Mouse (Mus musculus) regulatory T cell (primary cell): ENCODE measurements around the gene Ap3s2.

Experiments used
- in situ Hi-C: fragments of 300-600 bp; cut with MboI, MseI; formaldehyde crosslinking; loops from one replicate; pipeline ENCODE4 v1.15.1; 2025; ENCODE audit warnings: high pct_unique_total_duplicates

The Ap3s2 gene

GRCm38 (mm10) chr7:79890436-79891221, 29.8 kb downstream of the Ap3s2 start:
- in situ Hi-C loops = no loop called here

- in situ Hi-C loops = no loop called here
Observed at GRCm38 (mm10) chr7:79888603-79889002, 31.8 kb downstream of the Ap3s2 start.

GRCm38 (mm10) chr7:79883613-79884334, 36.7 kb downstream of the Ap3s2 start:
- in situ Hi-C loops = no loop called here

- in situ Hi-C loops = no loop called here
Observed at GRCm38 (mm10) chr7:79881901-79882300, 38.5 kb downstream of the Ap3s2 start.

- in situ Hi-C loops = no loop called here
Observed at GRCm38 (mm10) chr7:79880998-79881397, 39.5 kb downstream of the Ap3s2 start.

GRCm38 (mm10) chr7:79880033-79880432, 40.4 kb downstream of the Ap3s2 start:
- in situ Hi-C loops = no loop called here

GRCm38 (mm10) chr7:79878455-79879025, 41.9 kb downstream of the Ap3s2 start:
- in situ Hi-C loops = no loop called here

DNA sequence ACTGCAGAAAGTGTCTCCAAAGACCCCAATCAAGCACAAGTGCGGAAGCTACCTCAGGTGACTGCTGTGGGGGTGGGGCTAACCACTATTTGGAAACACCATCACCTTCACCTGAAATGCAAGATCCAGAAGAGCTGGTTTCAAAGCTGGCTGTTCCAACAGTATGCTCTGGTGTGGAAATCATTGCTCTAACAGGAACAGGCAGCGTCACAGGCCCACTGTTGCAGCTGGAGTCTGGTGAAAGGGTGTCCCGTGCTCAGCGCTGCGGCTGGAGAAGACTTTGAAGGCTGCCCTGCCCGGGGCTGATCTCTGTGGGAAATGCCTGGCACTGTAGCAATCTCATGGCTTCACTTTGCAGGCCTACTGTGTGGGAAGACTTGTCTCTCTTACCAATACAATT, 47.0 kb downstream of the Ap3s2 start:
- in situ Hi-C loops = no loop called here

DNA sequence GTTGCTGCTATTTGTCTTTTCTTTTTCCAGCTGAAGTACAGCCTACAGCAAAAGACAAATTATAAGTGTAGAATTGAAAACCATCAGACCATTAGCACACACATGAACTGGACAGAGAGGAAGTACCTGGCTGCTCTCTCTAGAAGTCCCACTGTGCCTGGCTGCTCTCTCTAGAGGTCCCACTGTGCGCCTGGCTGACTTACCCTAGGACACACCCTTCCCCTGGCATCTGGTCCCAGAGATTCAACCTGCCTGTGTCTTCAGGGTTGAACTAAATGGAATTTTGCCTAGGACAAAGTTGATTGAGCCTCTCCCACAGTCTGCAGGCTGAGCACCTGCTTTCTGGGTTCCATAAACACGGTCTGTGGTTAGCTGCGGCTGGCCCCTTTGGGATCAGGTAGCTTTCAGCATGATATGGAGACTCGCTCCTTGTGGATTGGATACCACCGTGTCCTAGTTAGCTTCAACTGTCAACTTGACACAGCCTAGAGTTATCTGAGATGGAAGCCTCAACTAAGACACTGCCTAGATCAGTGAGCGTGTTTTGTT, 48.6 kb downstream of the Ap3s2 start:
- in situ Hi-C loops = no loop called here

DNA sequence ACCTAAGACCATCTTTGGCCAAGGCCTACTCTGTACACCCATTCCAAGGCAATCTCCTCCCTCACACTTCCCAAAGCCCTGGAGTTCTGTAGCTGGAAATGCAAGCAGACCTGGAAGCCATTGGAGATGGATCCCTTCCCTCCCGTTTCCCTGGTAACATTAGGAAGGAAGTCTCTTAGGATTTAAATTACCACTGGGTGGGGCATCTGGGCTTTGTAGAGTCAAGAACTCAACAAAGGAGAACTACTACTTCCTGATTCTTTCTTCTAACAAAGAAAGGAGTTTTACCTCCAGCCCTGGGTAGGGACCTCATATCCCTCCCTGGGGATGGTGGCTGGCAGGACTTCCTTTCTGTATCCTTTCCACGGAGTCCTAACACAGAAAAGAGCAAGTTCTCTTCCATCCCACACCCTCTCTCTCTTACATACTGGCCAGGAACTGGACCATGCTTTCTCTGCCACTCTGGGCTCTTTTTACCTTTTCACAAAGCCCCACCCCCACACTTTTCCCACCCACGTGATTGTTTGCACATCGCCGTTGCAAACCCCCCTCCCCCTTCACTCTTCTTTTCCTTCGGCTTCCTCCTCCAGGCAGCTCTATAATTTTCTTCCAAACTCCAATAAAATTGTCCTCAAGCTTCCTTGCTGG, 51.3 kb downstream of the Ap3s2 start:
- in situ Hi-C loops = no loop called here

DNA sequence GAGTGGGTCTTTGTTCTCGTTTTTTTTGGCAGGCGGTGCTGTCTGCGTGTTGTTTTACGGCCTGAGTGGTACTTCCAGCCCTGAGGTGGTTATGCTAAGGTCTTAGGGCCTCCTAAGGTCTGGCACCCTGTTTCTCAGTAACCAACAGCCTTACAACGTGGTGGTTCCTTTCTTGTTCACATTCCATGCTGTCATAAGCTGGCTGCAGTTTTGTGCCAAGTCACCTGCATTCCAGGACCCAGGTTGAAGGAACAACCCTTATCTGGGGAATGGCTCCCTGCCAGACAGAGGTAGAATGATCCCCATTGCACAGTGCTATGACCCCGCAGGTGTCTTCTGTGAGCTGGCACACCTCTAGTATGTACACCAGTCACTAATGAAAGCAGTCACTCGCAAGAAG, 52.0 kb downstream of the Ap3s2 start:
- in situ Hi-C loops = no loop called here

DNA sequence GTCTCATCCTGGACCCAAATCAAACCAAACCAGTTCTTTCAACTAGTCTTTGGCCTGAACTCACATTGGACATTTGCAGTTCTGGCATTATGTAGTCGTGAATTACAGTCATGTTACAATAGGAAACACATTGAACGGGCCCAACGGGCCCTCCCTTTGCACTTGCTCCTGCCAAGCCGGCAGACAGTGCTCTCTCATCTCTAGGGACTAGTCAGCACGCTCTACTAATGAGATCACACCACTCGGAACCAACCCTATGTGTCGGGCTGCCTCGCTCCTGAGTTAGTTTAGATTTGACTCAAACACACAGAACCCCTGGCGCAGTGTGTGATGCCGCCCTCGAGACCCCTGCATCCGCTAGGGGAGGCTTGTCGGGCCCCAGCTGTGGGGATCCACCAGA, 52.6 kb downstream of the Ap3s2 start:
- in situ Hi-C loops = no loop called here

- in situ Hi-C loops = no loop called here
Observed at GRCm38 (mm10) chr7:79866294-79867000, 54.0 kb downstream of the Ap3s2 start.

GRCm38 (mm10) chr7:79861794-79862193, 58.7 kb downstream of the Ap3s2 start:
- in situ Hi-C loops = no loop called here

GRCm38 (mm10) chr7:79860811-79861210, 59.6 kb downstream of the Ap3s2 start, which contains the start of gene Anpep:
Gene Anpep (minus strand): TSS chr7:79861059.
- in situ Hi-C loops = no loop called here

DNA sequence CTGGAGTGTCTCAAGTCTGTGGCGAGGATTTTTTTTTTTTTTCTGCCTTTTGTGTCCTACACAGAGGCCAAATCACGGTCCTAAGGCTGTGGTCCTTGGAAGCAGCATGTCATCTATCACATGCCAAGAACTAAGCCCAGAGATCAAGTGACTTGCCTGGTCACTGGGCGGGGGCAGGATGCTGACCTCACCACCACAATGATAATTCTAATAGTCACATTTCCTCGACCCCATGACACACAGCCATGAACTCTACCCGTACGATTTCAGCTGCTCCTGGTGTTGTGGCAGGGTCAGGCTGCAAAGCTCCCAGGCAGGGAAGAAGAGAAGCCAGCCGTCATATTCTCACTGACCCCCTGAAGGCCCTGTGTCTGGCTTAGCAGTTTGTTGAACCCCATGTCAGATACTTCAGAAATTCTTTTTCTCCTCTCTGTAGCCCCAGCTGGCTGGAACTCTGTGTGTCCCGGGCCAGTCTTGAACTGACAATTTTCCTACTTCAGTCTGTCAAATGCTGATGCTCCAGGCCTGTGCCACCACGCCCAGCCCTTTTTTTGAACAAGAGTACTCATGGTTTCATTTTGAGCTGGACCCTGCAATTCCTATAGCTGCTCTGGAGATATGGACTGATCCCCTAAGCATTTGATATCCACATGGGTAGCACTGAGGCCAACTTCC, 61.4 kb downstream of the Ap3s2 start:
- in situ Hi-C loops = no loop called here

GRCm38 (mm10) chr7:79858202-79858934, 62.1 kb downstream of the Ap3s2 start:
- in situ Hi-C loops = no loop called here

DNA sequence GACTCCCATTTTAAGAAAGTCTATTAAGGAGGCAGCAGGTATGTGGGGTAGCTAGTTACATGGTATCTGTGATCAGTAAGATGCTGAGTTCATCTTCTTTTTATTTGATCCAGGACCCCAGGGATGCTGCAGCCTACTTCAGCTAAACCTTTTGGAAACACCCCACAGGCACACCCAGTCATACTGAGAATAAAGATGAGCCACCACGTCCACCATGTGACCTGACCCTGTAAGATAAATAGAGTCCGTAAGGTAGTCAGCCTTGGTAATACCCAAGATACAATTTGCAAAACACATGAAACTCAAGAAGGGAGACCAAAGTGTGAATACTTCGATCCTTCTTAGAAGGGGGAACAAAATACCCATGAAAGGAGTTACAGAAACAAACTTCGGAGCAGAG, 64.1 kb downstream of the Ap3s2 start:
- in situ Hi-C loops = no loop called here

- in situ Hi-C loops = no loop called here
Observed at GRCm38 (mm10) chr7:79847456-79848451, 72.7 kb downstream of the Ap3s2 start.
